Mouse (Mus musculus) stomach, embryonic 15.5 days (tissue): ENCODE measurements around the gene Rnf187. TPM values are rescaled to one million over a fixed set of nuclear protein-coding genes. Genes with fewer than 3 reads are reported as not detected.

Source experiments
- ATAC-seq: fragments of 200-750 bp; cut with Nextera tagmentation; 2 replicates; pipeline ENCODE4 v1.8.0; 2017; ENCODE audit warnings: low read depth, moderate number of reproducible peaks, moderate TSS enrichment; ENCODE audit not compliant: insufficient read depth, low FRiP score
- H3K27ac ChIP-seq: fragments of 300-500 bp; sonication (generic); 2 replicates; pipeline ENCODE4 v1.5.1; 2015; ENCODE audit warnings: mild to moderate bottlenecking, inconsistent platforms
- H3K27me3 ChIP-seq: fragments of 300-500 bp; sonication (generic); replicated peaks from 2 replicates; pipeline ENCODE4 v1.6.1; 2015; ENCODE audit warnings: inconsistent platforms
- H3K36me3 ChIP-seq: fragments of 300-500 bp; sonication (generic); 2 replicates; pipeline ENCODE4 v1.6.1; 2015; ENCODE audit warnings: inconsistent platforms
- H3K4me1 ChIP-seq: fragments of 300-500 bp; sonication (generic); 2 replicates; pipeline ENCODE4 v1.6.1; 2015; ENCODE audit warnings: inconsistent platforms
- H3K4me2 ChIP-seq: fragments of 300-500 bp; sonication (generic); 2 replicates; pipeline ENCODE4 v1.6.1; 2015; ENCODE audit warnings: mild to moderate bottlenecking, inconsistent platforms
- H3K4me3 ChIP-seq: fragments of 300-500 bp; sonication (generic); replicated peaks from 2 replicates; pipeline ENCODE4 v1.5.1; 2015; ENCODE audit warnings: inconsistent platforms
- H3K9ac ChIP-seq: fragments of 300-500 bp; sonication (generic); 2 replicates; pipeline ENCODE4 v1.6.1; 2015; ENCODE audit warnings: inconsistent platforms
- H3K9me3 ChIP-seq: fragments of 300-500 bp; sonication (generic); 2 replicates; pipeline ENCODE4 v1.6.1; 2016; ENCODE audit warnings: inconsistent platforms
- WGBS: fragments of 180-500 bp; shearing (Covaris S2); methylation state at CpG from one replicate; pipeline ENCODE4 v1.1.7; 2015; 5-methylcytosine and 5-hydroxymethylcytosine counted together
- polyA plus RNA-seq: library from polyadenylated mRNA; unstranded; fragments of >200 nt; fragmentation: Nextera tagmentation; extraction: Ambion mirVana; gene quantifications from 2 replicates; pipeline ENCODE4 v1.2.1, GENCODE M21; 2015

Gene Rnf187
- polyA plus RNA-seq, 1 experiment from 2014 or later = 235 TPM

DNA sequence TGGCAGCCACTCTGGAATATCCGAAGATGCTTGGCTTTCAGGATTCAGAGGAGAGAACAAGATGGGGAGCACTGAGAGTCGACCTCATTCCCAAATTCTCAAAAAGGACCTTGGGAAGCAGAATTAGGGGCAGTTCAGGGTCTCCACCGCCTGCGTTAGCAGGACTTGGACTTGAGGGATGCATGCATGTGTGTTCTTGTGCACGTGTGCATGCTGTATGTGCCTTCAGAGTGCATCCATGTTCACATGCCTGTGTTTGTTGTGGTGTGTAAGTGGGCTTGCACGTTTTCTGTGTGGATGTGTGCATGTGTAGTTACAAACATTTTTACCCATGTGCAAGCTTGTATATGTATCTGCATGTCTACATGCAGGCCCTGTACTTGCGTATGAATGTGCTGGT is 25.5 kb upstream of the Rnf187 start:
- no peaks in the 10 kb centered on the region for H3K36me3 ChIP-seq
- no peak for ATAC-seq
- H3K27me3 ChIP-seq = peaks cover 8% of the 10 kb centered on the region; the same call in 1 of the 2 replicates
- H3K4me2 ChIP-seq = no peak overlapping the region
- no peak overlapping the region for H3K9ac ChIP-seq
- H3K4me3 ChIP-seq = no peak overlapping the region
- 88% methylated on average over 7 of the region's 7 CpGs for WGBS
- H3K27ac ChIP-seq = no peak overlapping the region
- 0 out of 2 replicates have a peak, but pooled peaks cover 9% of the 10 kb centered on the region for H3K4me1 ChIP-seq
- H3K9me3 ChIP-seq = no peaks in the 10 kb centered on the region

DNA sequence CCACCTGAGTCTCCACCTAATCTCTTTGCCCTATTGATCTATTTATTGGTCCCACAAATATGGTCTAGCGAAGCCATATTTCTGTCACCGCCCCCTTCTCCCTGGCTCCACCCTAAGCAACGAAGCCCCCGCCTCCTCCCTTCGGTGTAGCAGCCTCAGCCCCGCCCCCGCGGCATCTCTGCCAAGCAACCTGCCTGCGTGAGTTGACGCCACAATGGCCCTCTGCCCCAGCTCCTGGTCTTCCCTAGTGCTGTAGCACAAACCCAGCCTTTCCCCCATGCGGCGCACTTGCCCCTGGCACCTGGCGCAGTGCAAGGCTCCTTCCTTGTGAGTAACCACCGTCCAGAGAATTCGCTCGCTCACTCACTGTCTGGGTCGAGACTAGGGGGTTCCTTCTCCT is 24.8 kb upstream of the Rnf187 start:
- H3K27ac ChIP-seq = no peak overlapping the region
- 0 out of 2 replicates have a peak overlapping the region, but pooled peaks have one; percentile 3 for H3K4me2 ChIP-seq
- 35% methylated on average over 17 of the region's 17 CpGs for WGBS
- H3K27me3 ChIP-seq = peaks cover 8% of the 10 kb centered on the region; the same call in 1 of the 2 replicates
- 0 out of 2 replicates have a peak, but pooled peaks cover 11% of the 10 kb centered on the region for H3K4me1 ChIP-seq
- H3K36me3 ChIP-seq = no peaks in the 10 kb centered on the region
- no peak for ATAC-seq
- no peak overlapping the region for H3K9ac ChIP-seq
- no peaks in the 10 kb centered on the region for H3K9me3 ChIP-seq
- no peak overlapping the region for H3K4me3 ChIP-seq

DNA sequence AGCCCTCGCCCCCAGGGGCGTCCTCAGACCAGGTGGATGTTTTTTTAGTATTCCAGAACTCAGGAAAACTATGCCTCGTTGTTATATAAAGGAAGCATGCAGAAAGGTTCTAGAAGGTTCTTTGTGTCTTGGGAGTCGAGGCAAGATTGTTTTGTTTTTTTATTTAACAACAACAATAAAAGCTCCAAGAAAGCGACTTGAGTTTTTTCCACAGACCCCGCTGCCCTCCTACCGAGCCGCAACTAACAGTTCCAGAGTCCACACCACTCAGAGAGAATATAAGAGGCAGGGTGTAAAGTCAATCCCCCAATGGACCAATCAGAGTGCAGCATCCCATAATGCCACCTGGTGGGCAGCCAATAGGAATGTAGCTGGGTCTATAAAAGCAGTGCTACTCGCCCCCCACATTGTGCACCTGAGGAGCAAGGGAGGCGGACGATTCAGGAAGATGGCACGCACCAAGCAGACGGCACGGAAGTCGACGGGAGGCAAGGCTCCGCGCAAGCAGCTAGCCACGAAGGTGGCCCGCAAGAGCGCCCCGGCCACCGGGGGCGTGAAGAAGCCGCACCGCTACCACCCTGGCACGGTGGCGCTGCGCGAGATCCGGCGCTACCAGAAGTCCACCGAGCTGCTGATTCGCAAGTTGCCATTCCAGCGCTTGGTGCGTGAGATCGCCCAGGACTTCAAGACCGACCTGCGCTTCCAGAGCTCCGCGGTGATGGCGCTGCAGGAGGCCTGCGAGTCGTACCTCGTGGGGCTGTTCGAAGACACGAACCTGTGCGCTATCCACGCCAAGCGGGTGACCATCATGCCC is 22.9 kb upstream of the Rnf187 start:
- Histone ChIP-seq H3K4me1 (peaks cover 24% of the 10 kb centered on the region), H3K9ac (no peak overlapping the region), H3K27me3 (peaks cover 8% of the 10 kb centered on the region; the same call in 1 of the 2 replicates), H3K4me2 (no peak overlapping the region), H3K36me3 (peaks cover 8% of the 10 kb centered on the region; the same call in 1 of the 2 replicates), H3K4me3 (no peak overlapping the region), H3K27ac (no peak overlapping the region), H3K9me3 (no peaks in the 10 kb centered on the region)
- no peak for ATAC-seq
- WGBS = 58% methylated on average over 50 of the region's 50 CpGs

DNA sequence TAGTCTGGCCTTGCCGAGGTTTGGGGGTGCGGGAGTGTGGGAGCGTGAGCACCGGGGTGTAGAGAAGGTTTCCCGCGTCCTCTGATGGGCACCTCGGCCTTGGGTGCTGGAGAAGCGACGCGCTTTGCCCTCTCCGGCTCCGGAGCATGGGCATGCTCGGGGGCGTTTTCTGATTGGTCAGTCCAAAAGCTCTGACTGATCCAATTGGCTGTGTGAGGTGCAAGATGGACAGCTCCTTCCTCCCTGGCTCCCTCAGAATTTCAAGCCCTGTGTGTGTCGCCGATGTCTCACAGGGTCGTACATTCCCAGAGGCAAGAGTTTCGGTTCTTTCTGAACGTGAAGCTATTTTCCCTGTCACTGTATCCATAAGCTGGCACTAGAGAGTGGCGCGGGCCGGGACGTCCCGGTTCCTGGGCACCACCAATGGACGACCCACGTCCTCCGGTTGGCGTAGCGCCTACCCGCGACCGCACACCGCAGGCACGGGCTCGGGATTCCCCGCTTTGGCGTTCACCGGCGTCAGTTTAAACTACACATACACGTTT is 21.3 kb upstream of the Rnf187 start:
- peak overlapping the region; percentile 73 for H3K4me2 ChIP-seq
- H3K27ac ChIP-seq = peak overlapping the region; percentile 21; the same call in 1 of the 2 replicates
- H3K9ac ChIP-seq = no peak overlapping the region; the same call in 1 of the 2 replicates
- H3K4me1 ChIP-seq = peaks cover 24% of the 10 kb centered on the region
- H3K36me3 ChIP-seq = peaks cover 8% of the 10 kb centered on the region; the same call in 1 of the 2 replicates
- H3K27me3 ChIP-seq = peaks cover 8% of the 10 kb centered on the region; the same call in 1 of the 2 replicates
- WGBS = 4% methylated on average over 40 of the region's 40 CpGs
- peak overlapping the region; percentile 42 for H3K4me3 ChIP-seq
- ATAC-seq = peak; percentile 86
- H3K9me3 ChIP-seq = no peaks in the 10 kb centered on the region

DNA sequence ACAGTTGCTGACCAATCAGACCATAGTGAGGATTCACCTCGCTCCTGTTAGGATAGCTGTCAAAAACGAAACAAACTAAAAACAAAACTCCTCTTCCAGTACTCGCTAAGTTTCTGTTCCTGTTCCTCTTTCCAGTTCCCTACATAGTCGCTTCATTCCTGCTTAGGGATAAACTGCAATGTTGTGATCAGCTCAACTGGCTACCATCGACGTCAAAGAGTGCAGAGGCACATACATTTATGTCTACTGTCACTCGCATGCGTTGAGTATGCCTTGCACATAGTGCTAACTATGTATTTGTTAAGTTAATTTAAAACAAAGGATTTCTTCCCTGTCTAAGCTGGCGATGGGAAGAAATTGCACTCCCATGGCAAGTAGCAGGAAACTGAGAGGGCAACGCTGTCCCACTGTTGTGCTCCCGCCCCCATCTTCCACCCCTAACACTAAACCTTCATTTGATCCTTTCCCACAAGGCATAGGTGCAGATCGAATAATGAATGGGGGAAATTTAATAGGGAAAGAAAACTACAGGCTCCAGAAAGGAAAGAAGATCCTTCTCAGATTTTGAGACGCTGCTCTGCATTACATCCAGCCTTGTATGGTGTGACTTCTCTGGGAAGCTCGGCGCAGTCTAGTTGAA is 20.6 kb upstream of the Rnf187 start:
- H3K9me3 ChIP-seq = no peaks in the 10 kb centered on the region
- H3K36me3 ChIP-seq = peaks cover 8% of the 10 kb centered on the region; the same call in 1 of the 2 replicates
- peaks cover 24% of the 10 kb centered on the region for H3K4me1 ChIP-seq
- H3K4me3 ChIP-seq = peak overlapping the region; percentile 42
- peak overlapping the region; percentile 21; the same call in 1 of the 2 replicates for H3K27ac ChIP-seq
- WGBS = 32% methylated on average over 15 of the region's 15 CpGs
- no peak for ATAC-seq
- H3K27me3 ChIP-seq = peaks cover 8% of the 10 kb centered on the region; the same call in 1 of the 2 replicates
- no peak overlapping the region for H3K9ac ChIP-seq
- peak overlapping the region; percentile 73 for H3K4me2 ChIP-seq

DNA sequence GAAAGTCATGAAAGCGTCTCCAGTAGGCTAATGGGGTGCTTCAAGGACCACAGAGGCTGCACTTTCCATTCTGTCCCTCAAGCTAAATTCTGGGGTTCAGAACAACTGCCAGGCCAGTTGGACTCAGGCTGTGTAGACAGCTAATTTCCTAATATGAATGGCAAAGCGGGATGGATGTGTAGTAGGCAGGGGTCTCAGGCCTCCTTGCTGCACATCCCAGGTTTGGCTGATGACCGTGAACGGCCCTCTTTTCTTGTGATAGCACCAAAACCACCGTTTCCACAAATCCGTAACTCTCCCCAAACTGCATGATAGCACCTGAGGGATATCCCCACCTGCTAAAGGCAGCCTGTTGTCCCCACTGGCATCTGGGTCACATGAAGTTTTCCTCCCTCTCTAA is 19.8 kb upstream of the Rnf187 start:
- ATAC-seq = no peak
- peaks cover 8% of the 10 kb centered on the region; the same call in 1 of the 2 replicates for H3K36me3 ChIP-seq
- peaks cover 25% of the 10 kb centered on the region for H3K4me1 ChIP-seq
- H3K27me3 ChIP-seq = peaks cover 8% of the 10 kb centered on the region; the same call in 1 of the 2 replicates
- no peak overlapping the region for H3K4me3 ChIP-seq
- H3K27ac ChIP-seq = no peak overlapping the region
- H3K4me2 ChIP-seq = no peak overlapping the region; the same call in 1 of the 2 replicates
- H3K9me3 ChIP-seq = no peaks in the 10 kb centered on the region
- no peak overlapping the region for H3K9ac ChIP-seq
- WGBS = 87% methylated on average over 6 of the region's 6 CpGs

DNA sequence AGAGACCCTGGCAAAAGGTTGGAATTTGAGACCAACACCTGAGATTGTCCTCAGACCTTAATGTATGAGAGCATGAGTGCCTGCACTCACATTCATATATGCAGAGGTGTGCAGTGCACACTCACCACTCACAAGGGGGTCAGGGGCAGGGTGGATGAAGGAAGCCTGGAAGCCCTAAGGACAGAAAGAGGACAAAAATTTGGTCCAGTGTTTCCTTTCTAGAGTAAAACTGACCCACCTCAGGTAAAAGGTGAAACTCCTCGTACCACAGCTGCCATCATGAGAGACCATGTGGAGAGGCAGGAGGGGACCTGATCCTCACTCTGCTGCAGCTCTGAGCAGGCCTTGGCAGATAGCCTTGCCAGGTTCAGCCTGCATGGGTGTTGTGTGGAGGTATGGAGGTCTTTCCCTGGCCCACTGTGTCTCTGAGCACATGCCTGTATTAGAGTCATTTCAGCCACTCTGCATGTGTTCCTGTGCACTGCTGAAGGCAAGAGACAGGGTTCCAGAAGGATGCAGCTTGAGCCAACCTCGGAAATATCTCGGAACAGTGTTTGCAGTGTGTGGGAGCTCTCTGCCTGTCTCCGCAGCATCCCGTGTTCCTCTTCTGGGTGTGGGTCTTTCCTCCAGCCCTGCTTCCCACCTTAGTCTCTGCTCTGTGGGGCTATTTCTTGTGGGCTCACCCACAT is 18.7 kb upstream of the Rnf187 start:
- peaks cover 8% of the 10 kb centered on the region; the same call in 1 of the 2 replicates for H3K27me3 ChIP-seq
- peak overlapping the region; percentile 95 for H3K4me2 ChIP-seq
- H3K9me3 ChIP-seq = no peaks in the 10 kb centered on the region
- H3K27ac ChIP-seq = no peak overlapping the region
- H3K4me1 ChIP-seq = peaks cover 27% of the 10 kb centered on the region
- no peak for ATAC-seq
- peak overlapping the region; percentile 60; the same call in 1 of the 2 replicates for H3K4me3 ChIP-seq
- H3K36me3 ChIP-seq = peaks cover 8% of the 10 kb centered on the region; the same call in 1 of the 2 replicates
- H3K9ac ChIP-seq = no peak overlapping the region
- 75% methylated on average over 5 of the region's 5 CpGs for WGBS

DNA sequence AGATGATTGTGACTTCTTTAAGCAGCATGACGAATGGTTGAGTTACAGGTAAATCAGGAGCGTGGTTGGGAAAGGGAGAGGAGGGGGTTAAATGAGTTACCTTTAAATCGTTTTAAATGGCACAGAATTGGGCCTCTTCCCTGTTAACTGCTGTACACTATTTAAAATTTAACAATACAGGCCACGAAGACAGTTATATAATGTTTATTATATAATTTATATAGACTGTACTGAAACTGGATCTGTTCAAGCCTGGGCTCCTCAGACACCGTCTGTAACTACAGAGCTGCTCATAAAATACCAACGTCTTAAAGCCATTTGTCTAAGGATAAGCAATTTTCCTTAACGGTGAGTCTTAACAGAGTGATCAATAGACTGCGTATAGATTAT is 17.1 kb upstream of the Rnf187 start:
- 13% methylated on average over 8 of the region's 8 CpGs for WGBS

DNA sequence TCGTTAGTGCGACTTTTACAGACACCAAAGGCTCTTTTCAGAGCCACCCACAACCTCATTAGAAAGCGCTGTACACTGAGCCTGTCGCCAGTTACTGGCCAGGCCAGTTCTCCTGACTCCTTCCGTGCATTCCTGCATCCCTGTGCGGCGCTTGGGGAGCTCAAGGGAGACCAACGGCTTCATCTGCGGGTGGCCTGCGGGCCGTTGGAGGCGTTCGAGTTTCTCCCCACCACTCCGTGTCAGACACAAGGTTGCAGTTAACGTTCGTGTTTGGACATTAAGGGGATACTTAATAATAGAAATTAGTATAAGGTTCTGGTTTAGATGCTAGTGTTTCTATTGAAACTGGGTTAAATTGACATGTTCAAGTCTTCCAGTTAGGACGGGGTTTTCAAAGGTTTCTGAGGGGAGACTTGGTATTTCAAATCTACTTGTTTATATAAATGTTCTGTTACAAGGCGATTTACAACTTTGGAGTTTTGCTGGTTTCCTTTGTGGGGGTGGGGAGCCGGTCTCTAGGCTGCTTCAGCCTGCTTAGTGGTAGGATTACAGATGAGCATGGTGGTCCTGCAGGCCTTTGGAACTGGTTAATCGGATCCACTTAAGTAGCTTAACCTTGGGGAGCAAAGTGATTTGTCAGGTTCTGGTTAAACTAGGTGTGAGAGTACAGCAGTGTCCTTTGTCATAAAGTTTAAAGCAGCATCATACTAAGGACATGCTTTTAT is 16.6 kb upstream of the Rnf187 start:
- Histone ChIP-seq H3K4me1 (peaks cover 27% of the 10 kb centered on the region), H3K9me3 (no peaks in the 10 kb centered on the region), H3K4me2 (peak overlapping the region; percentile 95), H3K27ac (peak overlapping the region; percentile 100), H3K9ac (peak overlapping the region; percentile 62), H3K27me3 (no peaks in the 10 kb centered on the region), H3K36me3 (peaks cover 8% of the 10 kb centered on the region; the same call in 1 of the 2 replicates), H3K4me3 (peak overlapping the region; percentile 60)
- under 1% methylated on average over 20 of the region's 20 CpGs for WGBS
- ATAC-seq = peak; percentile 28; the same call in 1 of the 2 replicates

More for the DNA sequence above, 17.1 kb upstream of the Rnf187 start:
- peak overlapping the region; percentile 62 for H3K9ac ChIP-seq
- H3K9me3 ChIP-seq = no peaks in the 10 kb centered on the region
- H3K36me3 ChIP-seq = peaks cover 8% of the 10 kb centered on the region; the same call in 1 of the 2 replicates
- peak overlapping the region; percentile 100 for H3K27ac ChIP-seq
- peaks cover 27% of the 10 kb centered on the region for H3K4me1 ChIP-seq
- peak overlapping the region; percentile 60 for H3K4me3 ChIP-seq
- H3K4me2 ChIP-seq = peak overlapping the region; percentile 95
- no peaks in the 10 kb centered on the region for H3K27me3 ChIP-seq
- no peak for ATAC-seq

DNA sequence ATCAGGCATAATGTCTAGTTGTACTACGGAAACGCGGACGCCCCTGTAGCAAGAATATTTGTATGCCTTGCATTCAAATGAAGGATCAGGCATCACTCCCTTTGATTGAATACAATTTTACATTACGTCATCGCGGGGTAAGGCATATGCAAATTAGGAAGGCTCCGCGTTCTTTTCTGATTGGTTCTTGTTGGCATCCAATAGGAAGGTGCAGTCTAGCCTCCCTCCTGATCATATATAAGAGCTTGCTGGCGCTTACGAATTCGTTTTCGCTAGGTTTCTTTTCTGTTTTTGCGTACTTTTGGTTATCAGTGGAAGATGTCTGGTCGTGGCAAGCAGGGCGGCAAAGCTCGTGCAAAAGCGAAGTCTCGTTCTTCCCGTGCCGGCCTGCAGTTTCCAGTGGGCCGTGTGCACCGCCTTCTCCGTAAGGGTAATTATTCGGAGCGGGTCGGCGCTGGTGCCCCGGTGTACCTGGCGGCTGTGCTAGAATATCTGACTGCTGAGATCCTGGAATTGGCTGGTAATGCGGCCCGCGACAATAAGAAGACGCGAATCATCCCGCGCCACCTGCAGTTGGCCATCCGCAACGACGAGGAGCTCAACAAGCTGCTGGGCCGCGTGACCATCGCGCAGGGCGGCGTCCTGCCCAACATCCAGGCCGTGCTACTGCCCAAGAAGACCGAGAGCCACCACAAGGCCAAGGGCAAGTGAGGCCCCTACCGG is 15.9 kb upstream of the Rnf187 start, which contains the start of the genes Hist3h2a and Trim17:
Gene Hist3h2a, plus strand, starts transcription at position 266 of the 723 bp plus-strand sequence.
Gene Trim17, plus strand, starts transcription at position 266 of the 723 bp plus-strand sequence.
- under 1% methylated on average over 49 of the region's 49 CpGs for WGBS
- Histone ChIP-seq H3K36me3 (peaks cover 8% of the 10 kb centered on the region; the same call in 1 of the 2 replicates), H3K4me3 (peak within 1 kb of the TSS; percentile 60), H3K4me1 (peaks cover 28% of the 10 kb centered on the region), H3K27ac (peak within 1 kb of the TSS; percentile 100), H3K9ac (peak within 1 kb of the TSS; percentile 62), H3K9me3 (no peaks in the 10 kb centered on the region), H3K27me3 (no peaks in the 10 kb centered on the region), H3K4me2 (peak within 1 kb of the TSS; percentile 95)
- peak; percentile 92 for ATAC-seq
